Mouse (Mus musculus) kidney, postnatal 36 days (tissue): ENCODE measurements at regions not wholly inside any gene's neighbourhood (a gene's known extent, or its start where the extent isn't known, plus 50 kb on each side); places are given as distances from the start of the nearest gene placed in this dataset.
"Not testable (repeated sequence)": the region's sequence is repeated elsewhere in the genome, so short reads cannot be mapped to it uniquely, and the experiment has no call there.

Experiments used
- DNase-seq, 2 experiments: peaks; one replicate each; pipeline ENCODE4 v3.0.0; 2021 to 2022; ENCODE audit warnings: mixed read lengths in 2 of 2

DNA sequence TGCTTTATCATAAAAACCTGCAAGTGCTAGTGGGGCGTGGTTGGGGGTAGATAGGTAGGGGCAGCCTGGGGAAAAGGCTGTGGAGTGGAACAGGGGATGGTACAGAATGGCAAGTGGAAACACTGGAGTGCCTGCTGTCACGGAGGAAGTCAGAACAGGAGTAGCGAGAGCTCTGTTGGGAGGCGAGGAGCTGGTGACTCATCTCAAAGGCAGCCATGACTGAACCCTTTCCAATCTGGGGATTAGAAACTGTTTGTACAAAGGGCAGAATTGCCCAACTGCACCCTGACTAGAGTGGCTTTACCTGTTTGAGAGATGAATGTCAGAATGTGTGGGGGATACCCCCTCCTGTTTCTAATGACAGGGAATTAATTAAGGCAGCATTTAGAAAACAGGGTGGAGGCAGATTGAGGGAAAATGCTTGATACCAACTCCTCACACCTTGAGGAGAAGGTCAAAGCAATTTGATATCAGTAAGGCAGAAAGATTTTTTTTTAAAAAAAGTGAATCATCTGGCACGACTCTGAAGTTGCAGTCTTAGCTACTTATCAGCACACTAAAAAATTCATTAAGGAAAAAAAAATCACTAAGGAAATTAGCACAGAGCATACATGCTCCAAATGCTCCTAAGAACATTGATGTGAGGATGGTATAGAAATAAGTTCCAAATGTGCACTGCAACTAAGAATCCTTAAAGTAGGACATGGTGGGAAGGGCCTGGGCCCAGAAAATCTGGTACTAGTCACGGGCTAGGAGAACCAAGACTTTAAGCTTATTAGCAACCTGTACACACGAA, 54.7 kb upstream of the Usp25 start:
- DNase-seq: no peak

DNA sequence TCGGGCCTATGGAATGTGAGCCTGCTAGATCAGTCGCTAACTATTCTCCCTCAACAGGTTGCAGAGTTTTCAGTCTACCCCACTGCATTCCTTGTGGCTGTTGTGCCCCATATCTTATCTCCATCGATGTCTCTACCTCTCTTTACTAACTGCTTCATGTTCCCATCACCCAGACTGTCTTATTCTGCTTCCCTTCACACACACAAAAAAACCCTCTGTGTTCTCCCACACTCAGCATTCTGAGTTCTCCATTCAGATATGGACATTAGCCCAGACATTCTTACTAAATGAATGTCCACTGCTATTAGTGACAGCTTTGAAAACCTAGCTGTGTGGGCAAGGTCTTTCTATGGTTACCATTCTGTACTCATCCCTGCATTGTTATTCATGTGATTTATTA, 56.0 kb upstream of the Usp25 start:
- no peak for DNase-seq

DNA sequence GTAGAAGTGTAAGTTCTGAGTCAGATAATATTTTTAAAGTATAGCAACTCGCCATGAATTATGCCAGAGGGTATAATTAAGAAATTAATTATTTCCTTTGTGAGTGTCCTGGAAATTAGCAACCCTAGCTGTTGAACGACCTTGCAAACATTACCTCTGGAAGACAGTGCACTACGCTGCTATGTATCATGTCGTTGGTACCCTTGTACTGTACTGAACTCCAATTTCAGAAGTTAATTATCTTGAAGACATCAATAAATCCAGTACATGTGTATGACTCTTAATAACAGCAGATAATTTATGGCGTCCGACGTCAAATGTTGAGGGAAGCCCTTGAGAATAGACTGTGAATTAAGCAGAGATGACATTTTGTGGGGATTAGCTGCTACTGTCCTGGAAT, 56.4 kb upstream of the Usp25 start:
- DNase-seq: no peak

DNA sequence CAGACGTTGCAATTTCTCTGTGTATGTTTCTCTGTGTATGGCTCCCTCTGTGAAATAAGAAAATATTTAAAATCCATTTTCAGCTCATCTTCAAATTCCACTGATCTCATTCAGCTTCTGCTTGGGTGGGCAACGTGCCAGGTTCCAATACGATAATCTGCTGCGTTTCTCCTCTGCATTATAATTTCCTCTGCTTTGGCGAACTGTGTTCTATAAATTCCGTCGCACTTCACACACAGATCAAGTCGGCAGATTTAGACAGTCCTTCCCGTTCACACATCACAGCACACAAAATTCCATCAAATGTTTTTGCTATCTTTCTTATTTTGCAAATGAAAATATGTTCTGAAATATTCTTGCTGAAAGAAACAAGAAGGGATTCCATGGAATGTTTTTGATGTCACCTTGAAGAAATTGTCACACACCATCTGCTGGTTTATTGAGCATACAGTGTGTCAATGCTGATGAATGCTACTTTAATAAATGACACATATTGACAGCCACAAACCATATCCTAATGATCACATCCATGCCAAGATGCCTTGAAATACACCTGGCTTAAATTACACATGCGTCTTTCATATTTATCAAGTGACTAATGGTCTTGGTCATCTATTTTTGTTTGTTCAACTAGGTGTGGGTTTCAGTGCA, 62.5 kb upstream of the Usp25 start:
- no peak for DNase-seq

DNA sequence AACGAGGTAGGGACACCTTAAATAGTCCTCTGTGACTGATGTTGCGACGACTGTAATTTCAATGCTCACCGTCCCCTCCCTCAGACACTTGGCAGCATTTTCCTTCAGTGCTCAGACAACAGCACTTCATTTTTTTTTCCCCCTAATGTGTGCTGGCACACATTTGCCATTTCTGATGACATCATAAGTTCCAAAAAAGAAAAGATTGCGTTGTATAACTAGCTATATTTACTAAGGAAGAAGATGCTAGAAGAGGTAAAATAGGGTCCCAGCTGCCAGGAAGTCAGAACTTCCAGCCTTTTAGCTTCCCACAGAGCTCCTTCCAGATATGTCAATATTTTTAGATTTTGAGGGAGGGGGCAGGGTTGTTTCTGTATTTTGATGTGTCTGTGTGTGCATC, 66.5 kb upstream of the Usp25 start:
- DNase-seq: no peak

DNA sequence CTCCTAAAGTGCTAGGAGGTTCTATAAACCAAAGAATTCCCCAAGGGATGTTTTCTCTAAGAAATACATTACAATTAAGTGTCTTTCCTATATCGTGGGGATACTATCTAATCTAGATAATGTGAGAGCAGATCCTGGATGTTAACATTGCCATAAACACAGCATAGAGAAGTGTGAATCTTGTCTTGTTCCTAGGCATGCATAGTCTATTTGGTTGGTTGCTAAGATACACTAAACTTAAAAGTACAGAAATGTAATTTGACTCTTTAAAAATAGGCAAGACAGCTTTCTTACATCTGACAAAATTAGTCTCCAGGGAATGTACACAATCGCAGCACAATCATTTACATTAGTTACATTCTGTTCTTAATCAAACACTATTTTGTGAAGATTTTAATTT, 75.4 kb upstream of the Usp25 start:
- DNase-seq: no peak

DNA sequence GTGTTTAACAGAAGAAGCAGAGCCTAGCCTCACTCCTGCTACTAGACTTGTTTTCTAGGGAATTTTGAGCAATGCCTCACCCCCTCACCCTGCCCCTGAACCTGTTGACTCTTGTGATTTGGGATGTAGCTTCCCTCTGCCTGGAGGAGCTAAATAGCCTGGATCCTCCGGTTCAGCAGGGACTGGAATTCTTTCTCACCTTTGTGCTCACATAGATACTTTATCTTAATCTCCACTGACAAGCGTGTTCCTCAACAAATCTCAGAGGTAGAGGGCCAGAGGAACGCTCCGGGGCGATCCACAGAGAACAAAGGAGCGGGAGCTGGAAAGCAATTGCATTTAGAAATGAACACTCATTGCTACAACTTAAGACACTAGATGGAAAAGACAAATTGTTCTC, 85.6 kb upstream of the Usp25 start:
- no peak for DNase-seq

DNA sequence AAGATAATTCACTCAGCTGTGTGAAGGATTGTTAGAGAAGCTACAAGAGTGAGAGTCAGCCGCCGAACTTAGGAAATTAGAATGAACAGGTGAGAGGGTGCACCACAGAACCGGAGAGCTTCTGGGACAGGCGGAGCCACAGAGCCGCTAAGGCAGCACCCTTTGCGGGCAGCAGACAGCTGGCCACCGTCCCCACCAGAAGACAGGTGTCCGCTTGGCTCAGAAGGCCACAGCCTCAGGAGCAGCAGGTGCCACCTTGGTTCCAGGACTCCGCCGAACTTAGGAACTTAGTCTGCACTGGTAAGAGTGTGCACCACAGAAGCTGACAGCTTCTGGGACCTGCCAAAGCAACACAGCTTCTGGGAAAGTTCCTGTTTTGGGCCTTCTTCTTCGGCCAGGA, 93.4 kb upstream of the Usp25 start:
- not testable (repeated sequence) for DNase-seq

DNA sequence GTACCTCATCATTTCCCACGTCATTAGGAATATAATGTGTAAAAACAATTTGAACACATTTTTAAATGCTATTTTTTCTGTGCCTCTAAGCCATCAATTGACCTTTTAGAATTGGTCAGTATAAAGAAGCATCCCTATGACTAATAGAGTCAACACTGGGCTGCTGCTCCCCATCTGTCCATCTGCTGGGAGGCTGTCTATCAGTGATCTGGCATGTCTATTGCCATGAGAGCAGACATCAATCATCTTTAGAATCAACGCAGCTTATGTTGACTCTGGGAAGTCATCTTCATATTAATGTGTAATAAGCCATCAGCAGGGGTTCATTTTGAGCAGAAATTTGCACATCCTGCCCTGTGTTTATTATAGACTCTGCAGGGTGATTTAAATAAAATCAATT, 94.9 kb upstream of the Usp25 start:
- DNase-seq: no peak

DNA sequence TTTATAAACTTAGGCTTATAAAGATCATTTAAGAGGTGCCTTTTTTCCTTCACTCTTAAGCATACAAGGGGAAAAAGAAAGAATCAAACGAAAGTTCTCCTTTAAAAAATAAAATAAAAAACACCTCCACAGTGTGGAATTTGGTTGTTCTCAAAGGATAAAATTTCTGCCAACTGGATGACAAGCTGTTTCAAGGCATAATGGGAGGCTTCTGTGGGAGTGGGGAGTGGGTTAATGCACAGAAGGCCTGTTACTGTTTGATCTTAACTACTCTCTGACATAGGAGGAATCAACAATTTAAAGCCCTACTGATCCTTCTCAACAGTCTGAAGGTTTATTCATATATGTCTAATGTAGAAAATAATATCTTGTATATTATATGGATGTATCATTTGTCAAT, 99.2 kb upstream of the Usp25 start:
- DNase-seq: no peak

DNA sequence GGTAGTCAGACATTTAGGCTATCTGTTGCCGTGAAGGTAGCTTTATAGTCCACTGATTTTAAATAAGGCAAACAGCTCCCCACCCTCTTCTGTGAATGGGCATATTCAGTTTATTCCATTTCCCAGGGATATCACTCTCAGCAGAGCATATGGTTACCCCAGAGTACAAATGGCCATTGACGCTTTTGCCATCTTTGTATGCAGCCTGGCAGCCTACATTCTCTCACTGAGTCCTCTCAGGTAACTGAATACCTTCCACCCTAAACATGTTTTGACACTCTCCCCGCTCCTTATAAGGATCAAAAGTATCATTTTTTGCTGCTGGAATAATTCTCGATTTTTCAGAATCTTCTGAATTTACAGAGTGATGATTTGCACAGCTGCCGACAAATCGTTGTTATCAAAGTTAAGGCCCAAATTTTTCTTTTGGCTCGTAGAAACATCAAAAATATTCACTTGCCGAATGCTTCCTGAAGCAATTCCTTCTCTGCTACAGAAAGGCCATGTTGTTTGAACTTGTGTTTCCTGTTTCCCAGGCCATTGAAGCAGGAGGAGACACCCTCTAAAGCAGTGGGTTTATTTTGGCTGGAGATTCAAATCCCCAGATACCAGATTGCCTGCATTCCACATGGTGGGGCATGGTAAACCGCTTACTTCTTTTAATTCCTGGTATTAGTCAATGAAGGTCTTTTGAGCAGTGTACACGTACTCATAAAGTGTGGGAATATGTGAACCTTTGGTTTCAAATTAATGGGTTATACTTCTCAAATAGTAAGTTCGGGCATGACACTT, 108.1 kb upstream of the Usp25 start:
- peak; percentile 17 to 31 for DNase-seq

DNA sequence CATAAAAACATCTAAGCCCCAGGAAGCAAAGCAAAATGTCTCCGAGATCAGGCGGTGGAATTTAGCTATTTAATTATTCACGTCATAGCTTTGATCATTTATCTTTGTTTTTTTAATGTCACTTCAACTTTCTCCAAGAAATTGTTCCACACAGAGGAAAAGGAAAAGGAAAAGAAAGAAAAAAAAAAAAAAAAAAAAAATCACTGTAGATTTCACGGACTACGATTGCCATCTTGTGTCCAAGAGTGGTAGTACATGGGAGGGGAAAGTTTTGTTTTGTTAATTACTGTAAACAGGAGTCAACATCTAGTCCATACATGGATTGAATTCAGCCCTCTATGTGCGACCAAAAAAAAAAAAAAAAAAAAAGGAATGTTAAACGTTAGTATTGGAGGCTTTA, 114.4 kb upstream of the Usp25 start:
- DNase-seq: peak; percentile 24 to 57

DNA sequence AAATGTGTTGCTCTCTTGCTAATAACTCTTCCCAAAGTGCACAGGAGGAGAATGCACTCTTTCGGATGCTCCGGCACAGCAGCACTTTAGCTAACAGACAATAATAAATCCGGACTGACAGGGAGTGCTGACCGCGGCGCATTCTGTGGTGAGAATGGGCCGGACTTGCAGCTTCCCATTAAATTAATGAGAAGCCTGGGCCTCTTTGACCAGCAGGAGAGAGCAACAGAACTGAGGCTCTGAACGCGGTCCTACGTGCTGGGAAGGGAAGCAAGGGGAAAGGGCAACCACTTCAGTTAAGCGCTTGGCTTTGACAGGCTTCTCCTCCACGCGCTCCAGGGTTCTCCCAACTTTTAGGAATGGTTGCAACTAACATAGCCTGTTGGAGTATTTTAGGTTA, 117.2 kb upstream of the Usp25 start:
- DNase-seq: peak; percentile 56 to 65

DNA sequence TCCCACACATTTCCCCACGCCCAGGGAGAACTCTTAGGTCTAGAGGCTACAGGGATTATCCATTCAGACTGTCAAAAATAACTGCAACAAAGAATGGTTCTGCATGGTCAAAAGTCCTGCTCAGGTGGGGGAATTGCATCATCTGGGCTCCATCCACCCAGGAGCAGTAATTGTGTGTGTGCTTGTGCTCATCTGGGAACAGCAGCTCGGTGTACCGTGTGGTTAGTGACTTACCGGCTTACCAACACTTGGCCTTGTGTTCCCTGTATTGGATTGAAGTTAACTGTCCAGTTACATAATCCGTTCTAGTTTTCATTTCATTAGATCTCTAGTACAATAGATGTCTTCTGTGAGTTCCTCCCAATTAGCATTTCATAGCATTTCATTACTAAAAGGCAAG, 117.7 kb upstream of the Usp25 start:
- no peak for DNase-seq

DNA sequence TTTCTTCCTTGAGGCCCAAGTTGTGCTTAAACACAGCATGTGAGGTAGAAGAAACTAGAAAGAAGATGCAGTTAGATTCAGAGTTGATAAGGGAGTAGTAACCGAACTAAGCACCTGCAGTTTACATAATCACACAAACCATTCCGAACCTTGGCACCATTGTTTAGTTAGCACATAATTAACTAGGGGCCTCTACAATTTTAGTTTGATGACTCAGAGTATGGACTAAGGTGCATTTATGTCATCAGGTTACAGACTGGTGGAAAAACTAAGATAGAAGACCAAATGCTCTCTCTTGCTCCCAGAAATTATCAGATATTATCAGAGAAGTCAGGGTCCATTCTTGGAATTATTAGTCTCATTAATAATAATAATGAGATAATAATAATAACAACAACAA, 134.9 kb upstream of the Usp25 start:
- DNase-seq: no peak

DNA sequence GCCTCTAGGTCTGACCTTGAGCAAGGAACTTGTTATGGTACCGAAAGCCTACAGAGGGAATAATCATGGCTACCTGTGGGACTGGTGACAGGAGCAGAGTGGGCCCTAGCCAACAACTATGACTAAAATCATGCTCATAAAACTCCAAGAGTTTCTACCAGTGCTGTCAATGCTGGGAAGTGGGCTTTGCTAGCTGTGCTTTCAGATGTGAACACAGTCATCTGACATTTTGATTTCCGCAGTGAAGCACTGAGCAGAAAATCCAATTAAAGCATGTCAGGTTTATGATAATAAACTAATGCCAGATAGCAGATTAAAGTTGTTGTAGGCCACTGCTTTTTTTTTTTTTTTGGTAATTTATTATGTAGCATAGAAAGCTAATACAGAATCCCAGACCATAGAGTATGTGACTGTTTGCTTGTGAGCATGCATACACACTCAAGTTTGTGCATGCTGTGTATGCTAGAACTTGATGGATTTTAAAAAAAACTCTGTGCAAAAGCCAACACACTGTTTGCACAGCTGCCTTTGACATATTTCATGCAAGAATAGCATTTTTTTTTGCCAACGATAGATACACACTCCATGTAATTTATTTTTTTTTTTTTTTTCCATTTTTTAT, 138.0 kb upstream of the Usp25 start:
- no peak for DNase-seq

DNA sequence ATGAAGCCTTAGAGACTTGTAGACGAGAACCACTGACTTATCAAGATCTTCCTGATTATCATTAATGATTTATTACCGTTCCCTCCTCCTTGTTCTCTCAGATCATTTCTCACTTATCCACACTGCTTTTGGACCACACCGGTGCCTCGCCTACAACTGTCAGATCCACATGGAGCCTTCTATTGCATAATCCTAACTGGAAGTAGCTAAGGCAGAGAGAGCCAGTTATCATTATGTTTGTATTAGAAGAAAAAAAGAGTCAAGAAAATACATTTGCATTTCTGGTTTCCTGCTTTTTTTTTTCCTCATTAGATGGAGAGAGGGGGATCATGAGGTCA, 147.1 kb upstream of the Usp25 start:
- DNase-seq: no peak

DNA sequence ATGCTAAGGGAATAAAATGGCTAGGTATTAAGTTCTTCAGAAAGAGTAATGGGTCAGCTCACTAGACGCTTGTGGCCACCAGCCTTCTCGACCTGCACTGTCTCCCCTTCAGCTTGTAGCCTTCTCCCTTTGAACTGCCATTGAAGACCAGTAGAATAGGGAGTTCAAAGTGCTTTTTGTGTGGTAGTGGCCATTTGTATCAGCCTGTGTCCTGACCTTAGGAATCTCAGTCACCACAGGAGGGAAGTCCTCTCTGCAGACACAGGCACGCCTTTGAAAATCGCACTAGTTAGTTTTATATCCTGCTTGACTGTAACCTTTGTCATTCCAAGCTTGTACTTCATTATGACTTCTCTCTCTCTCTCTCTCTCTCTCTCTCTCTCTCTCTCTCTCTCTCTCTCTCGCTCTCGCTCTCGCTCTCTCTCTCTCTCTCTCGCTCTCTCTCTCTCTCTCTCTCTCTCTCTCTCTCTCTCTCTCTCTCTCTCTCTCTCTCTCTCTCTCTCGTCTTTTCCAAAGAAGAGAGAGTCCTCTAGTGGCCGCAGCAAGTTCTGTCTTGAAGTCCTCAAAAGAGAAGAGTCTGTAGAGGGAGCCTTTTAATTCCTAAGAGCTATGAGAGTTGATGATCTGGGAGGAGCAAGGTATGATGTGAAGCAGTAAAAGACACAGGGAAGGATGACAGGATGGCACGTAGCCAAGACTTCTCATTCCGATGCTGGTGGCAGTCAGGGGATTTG, 147.6 kb upstream of the Usp25 start:
- DNase-seq: peak; percentile 54 to 61

DNA sequence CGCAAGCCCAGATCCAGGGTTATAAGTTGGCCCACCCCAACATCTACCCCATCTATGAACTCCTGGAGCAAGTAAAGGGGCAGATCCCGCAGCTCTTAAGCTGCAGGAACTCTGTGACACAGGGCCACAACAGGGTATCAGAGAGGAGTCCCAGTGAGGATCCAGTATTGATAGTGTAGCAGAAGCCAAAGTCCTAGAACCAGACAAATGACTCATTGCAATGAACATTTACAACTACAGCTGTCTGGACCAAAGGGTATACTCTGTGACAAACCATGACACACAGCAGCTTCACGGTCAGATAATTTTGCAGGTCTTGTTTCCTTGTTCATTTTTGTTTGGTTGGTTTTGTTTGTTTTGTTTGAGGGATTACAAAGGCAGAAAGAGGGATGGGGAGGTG, 149.1 kb upstream of the Usp25 start:
- DNase-seq: no peak

DNA sequence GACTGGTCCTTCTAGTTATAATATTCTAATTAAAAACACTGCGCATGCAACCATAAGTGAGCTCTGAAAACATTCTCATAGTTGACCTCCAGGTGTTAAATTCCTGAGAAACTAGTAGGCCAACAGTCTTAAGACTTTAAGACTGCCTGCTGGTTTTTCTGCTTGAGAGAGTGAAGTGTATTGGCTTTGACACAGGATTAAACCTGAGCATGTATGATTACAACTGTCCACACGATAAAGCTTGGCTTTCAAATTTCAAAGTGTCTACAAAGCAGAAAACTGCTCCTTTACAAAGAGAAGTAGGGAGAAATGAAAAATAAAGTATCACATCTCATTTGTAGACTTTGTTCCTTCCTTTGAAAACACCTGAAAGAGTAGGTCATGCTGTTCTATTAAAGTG, 157.7 kb upstream of the Usp25 start:
- no peak for DNase-seq

DNA sequence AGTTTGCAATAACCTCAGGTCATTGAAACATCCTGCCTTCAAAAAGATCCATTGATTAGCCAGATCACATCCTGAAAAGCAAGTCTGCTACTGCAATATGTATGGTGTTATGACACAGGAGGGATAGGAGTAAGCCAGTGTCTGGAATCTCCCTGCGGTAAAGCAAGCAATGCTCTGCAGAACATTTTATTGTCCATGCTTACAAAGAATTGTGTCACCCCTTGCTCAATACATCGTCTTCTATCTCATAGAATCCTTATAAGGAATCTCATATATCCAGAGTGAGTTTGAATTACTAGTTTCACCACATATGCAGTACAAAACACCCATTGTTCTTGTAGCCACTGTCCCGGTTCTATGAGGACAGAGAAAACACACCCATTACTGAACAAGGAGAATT, 162.1 kb upstream of the Usp25 start:
- DNase-seq: no peak

DNA sequence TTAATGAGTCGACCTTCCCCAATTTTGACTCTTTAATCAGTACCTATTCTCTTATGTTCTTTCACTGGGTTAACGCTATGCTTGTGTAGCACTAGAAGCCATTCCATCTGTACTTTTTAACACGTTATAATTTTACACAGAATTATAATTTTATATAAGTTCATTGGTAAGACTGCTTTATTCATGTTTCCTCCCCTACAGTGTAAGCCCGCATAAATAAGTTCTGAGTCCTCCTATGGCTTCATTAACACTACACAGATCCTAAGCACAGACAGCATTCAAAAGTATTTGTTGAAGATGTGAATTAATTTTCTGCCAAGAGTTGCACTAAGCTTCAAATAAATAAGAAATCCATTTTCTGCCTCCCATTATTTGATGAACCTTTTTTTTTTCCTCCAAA, 176.1 kb upstream of the Usp25 start:
- DNase-seq: no peak

DNA sequence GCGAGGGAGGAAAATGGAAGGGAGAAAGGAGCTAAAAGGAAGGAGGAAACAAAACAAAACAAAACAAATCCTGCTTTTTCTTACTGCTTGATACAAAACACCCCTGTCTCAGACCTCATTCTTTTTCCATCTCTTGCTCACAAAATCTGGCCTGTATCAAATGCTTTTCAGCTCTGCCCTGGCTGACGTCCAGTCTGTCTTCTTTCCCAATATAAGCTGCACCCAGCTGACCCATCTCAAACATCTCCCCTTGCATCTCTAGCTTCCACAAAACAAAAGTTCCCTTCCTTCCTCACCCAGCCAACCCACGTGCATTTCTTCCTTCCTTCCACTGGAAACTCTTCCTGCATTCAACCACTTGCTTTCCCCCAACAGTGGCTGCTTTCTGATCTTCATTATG, 183.1 kb upstream of the Usp25 start:
- no peak for DNase-seq
